Mouse (Mus musculus): Measurements from ENCODE around the gene Skida1. TPM values are rescaled to one million over a fixed set of nuclear protein-coding genes. Genes with fewer than 3 reads are reported as not detected.

The Skida1 gene
- polyA plus RNA-seq, 1 experiment from 2014 or later: 17.9 TPM

DNA sequence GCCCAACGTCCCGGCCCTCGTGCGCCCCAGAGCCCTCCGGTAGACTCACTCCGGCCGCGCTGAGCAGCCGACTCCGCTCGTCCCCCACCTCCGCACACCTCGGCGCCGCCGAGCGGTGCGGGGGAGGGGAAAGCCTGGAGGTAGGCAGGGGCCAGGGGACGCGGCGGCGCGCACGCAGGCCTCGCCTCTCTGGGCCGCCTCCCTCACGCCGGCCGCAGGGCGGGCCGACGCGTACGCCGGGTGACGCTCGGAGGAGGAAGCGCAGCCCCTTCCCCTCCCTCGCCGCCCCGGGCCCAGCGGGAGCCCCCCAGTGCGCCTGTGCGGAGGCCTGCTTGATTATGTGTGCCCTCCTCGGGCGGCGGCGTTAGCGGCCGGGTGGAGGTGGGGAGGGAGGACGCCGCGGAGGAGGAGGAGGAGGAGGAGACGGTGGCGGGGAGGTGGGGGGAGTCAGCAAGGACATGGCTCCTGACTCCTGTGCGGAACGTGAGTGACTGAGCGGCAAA is 15.6 kb upstream of the Skida1 start:
- H3K27ac ChIP-seq: peak overlapping the region; percentile 100
- H3K4me3 ChIP-seq: peak overlapping the region; percentile 79
- 0% methylated on average over 34 of the region's 58 CpGs for WGBS
- peak; percentile 97 for ATAC-seq
- H3K4me2 ChIP-seq: peak overlapping the region; percentile 88
- peaks cover 18% of the 10 kb centered on the region for H3K4me1 ChIP-seq
- peaks cover 7% of the 10 kb centered on the region; the same call in 1 of the 2 replicates for H3K36me3 ChIP-seq (ENCODE audit: poor library complexity, severe bottlenecking)
- H3K27me3 ChIP-seq: no peaks in the 10 kb centered on the region
- H3K9me3 ChIP-seq (replicated peaks): no peaks in the 10 kb centered on the region
- peak overlapping the region; percentile 98 for H3K9ac ChIP-seq

GRCm38 (mm10) chr2:18063763-18064251 is 15.0 kb upstream of the Skida1 start:
- WGBS: under 1% methylated on average over 18 of the region's 18 CpGs
- peak; percentile 72 for ATAC-seq
- H3K4me2 ChIP-seq: peak overlapping the region; percentile 88

DNA sequence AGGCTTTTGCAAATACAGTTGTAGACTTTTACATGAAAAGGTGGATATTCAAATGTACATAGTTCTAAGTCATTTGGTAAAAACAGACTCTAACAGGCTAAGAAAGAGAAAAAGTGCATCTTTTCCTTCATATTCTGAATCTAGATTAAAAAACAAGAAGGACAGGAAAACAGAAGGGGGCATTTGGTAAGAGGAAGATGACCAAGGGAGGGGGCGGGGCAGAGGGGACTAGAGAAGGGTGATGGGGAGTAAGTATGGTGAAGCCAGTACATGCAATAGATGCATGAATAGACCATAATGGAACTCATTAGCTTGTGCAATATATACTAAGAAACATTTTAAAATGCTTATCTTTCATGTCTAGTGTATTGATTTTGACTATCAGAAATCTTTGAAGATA is 11.5 kb upstream of the Skida1 start:
- Histone ChIP-seq H3K9me3 (replicated peaks) (no peaks in the 10 kb centered on the region), H3K27me3 (no peaks in the 10 kb centered on the region)
- ATAC-seq: no peak

More at GRCm38 (mm10) chr2:18063763-18064251, 15.0 kb upstream of the Skida1 start:
- peaks cover 7% of the 10 kb centered on the region; the same call in 1 of the 2 replicates for H3K36me3 ChIP-seq (ENCODE audit: poor library complexity, severe bottlenecking)
- no peaks in the 10 kb centered on the region for H3K27me3 ChIP-seq
- H3K4me1 ChIP-seq: peaks cover 24% of the 10 kb centered on the region
- no peaks in the 10 kb centered on the region for H3K9me3 ChIP-seq (replicated peaks)
- H3K4me3 ChIP-seq: peak overlapping the region; percentile 79
- peak overlapping the region; percentile 100 for H3K27ac ChIP-seq
- H3K9ac ChIP-seq: peak overlapping the region; percentile 98

DNA sequence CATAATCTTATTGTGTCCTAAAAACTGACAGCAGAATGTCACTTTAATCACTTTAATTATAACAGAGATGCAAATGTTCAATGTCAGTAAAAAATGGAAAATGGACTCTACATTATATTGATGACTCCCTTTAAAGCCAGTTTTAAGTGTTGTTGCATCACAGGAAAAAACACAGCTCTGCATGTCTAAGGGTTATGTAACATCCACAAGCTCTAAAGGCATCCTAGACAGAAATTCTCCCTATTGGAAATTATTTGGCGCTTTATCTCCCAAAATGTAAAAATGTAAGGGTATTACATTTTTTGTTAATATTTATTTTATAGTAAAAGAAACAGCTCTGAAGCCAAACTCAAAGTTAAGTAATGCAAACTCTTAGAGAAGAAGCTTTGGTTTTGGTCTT is 11.0 kb upstream of the Skida1 start:
- ATAC-seq: no peak
- 58% methylated on average over 1 of the region's 1 CpGs for WGBS
- Histone ChIP-seq H3K4me3 (no peak overlapping the region), H3K27me3 (no peaks in the 10 kb centered on the region), H3K36me3 (ENCODE audit: poor library complexity, severe bottlenecking) (no peaks in the 10 kb centered on the region), H3K27ac (no peak overlapping the region), H3K4me1 (peaks cover 28% of the 10 kb centered on the region), H3K9ac (no peak overlapping the region), H3K9me3 (replicated peaks) (no peaks in the 10 kb centered on the region), H3K4me2 (no peak overlapping the region)

More for the DNA sequence above, 11.5 kb upstream of the Skida1 start:
- H3K27ac ChIP-seq: no peak overlapping the region
- H3K4me1 ChIP-seq: peaks cover 23% of the 10 kb centered on the region
- H3K4me2 ChIP-seq: no peak overlapping the region
- no peak overlapping the region for H3K9ac ChIP-seq
- no peak overlapping the region for H3K4me3 ChIP-seq
- WGBS: 40% methylated on average over 1 of the region's 1 CpGs
- no peaks in the 10 kb centered on the region for H3K36me3 ChIP-seq (ENCODE audit: poor library complexity, severe bottlenecking)

GRCm38 (mm10) chr2:18059063-18059462 is 10.2 kb upstream of the Skida1 start:
- Histone ChIP-seq H3K9ac (peak overlapping the region; percentile 94), H3K4me2 (peak overlapping the region; percentile 85), H3K4me3 (no peak overlapping the region), H3K27me3 (no peaks in the 10 kb centered on the region), H3K27ac (no peak overlapping the region), H3K36me3 (ENCODE audit: poor library complexity, severe bottlenecking) (no peaks in the 10 kb centered on the region), H3K4me1 (peaks cover 36% of the 10 kb centered on the region), H3K9me3 (replicated peaks) (no peaks in the 10 kb centered on the region)
- no peak for ATAC-seq
- WGBS: 22% methylated on average over 2 of the region's 2 CpGs

- H3K9ac ChIP-seq: peak overlapping the region; percentile 94
- H3K4me1 ChIP-seq: peaks cover 45% of the 10 kb centered on the region
- WGBS: 5% methylated on average over 9 of the region's 9 CpGs
- no peaks in the 10 kb centered on the region for H3K27me3 ChIP-seq
- H3K4me2 ChIP-seq: peak overlapping the region; percentile 85
- H3K9me3 ChIP-seq (replicated peaks): no peaks in the 10 kb centered on the region
- H3K36me3 ChIP-seq (ENCODE audit: poor library complexity, severe bottlenecking): no peaks in the 10 kb centered on the region
- peak overlapping the region; percentile 65 for H3K4me3 ChIP-seq
- H3K27ac ChIP-seq: peak overlapping the region; percentile 100
- no peak for ATAC-seq
Measured at GRCm38 (mm10) chr2:18058146-18058708, 9.4 kb upstream of the Skida1 start.

- Histone ChIP-seq H3K9ac (peak overlapping the region; percentile 94), H3K27ac (peak overlapping the region; percentile 100), H3K4me2 (peak overlapping the region; percentile 85), H3K36me3 (ENCODE audit: poor library complexity, severe bottlenecking) (no peaks in the 10 kb centered on the region), H3K4me1 (peaks cover 46% of the 10 kb centered on the region), H3K27me3 (no peaks in the 10 kb centered on the region), H3K9me3 (replicated peaks) (no peaks in the 10 kb centered on the region), H3K4me3 (peak overlapping the region; percentile 65)
- ATAC-seq: peak; percentile 4; the same call in 1 of the 2 replicates
- WGBS: under 1% methylated on average over 48 of the region's 48 CpGs
Measured at GRCm38 (mm10) chr2:18057336-18058145, 8.7 kb upstream of the Skida1 start.

DNA sequence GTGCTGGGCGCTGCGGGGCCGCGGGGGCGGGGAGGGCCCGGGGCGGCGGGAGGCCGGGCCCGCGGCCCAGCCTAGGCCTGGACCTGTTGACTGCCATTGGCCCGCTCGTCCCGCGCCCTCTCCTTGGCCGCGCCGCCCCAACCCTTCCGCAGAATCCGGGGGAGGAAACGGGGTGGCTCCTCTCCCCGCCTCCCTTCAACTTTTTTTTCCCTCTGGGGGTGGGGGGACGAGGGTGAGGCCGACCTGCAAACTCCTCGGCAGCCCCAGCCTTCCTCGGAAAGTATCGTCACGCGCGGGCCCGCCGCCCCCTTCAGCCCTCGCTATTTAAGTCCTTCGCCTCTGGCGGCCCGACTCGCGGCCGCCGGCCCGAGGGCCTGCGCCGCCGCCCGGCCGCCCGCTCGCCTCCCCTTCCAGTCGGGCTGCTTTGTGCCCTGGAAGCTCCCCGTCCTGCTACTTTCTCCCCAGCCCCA is 8.0 kb upstream of the Skida1 start:
- 0% methylated on average over 28 of the region's 50 CpGs for WGBS
- peak; percentile 93 for ATAC-seq

DNA sequence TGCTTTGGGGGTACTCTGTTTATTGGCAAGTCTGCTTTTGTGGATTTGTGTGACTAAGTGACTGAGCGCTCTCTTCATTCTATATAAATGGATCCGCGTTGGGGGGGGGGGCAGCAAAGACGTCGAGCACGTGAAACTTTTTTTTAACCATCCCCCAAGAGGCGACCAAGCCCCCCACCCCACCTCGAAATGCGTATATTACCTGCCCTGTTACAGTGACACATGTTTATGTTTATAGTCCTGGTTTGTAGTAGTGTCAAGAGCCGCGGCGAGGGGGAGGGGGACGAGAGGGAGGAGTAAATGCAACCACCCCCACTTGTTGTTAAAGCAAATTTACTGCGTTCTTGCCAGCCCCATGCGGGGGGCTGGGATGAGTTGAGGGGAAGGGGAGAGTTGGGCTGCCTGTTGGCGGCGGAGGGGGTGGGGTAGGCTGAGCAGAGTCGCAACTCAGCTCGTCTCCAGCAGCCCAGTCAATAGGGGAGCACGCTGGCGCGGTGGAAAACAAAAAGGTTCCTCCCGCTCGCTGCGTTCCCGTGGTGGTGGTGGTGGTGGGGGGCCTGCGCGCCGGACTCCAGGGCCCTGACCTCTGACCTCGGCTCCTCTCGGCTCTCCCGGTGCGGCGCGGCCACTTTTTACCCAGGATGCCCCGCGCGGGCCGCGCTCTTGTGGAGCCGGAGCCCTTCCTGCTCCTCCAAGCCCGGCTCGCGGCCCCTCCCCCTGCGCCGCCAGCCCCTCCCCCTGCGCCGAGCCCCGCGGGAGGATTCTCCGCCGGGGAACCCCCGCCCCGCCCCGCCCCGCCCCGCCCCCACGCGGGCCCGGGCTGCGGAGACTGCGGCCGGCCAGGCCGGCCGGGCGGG is 7.3 kb upstream of the Skida1 start:
- Histone ChIP-seq H3K9ac (peak overlapping the region; percentile 94), H3K4me1 (peaks cover 56% of the 10 kb centered on the region), H3K4me2 (peak overlapping the region; percentile 85), H3K27ac (peak overlapping the region; percentile 100), H3K36me3 (ENCODE audit: poor library complexity, severe bottlenecking) (no peaks in the 10 kb centered on the region), H3K9me3 (replicated peaks) (no peaks in the 10 kb centered on the region), H3K4me3 (peak overlapping the region; percentile 65), H3K27me3 (no peaks in the 10 kb centered on the region)
- peak; percentile 90 for ATAC-seq
- under 1% methylated on average over 40 of the region's 66 CpGs for WGBS

More for the DNA sequence above, 8.0 kb upstream of the Skida1 start:
- Histone ChIP-seq H3K27me3 (no peaks in the 10 kb centered on the region), H3K4me3 (peak overlapping the region; percentile 65), H3K4me1 (peaks cover 50% of the 10 kb centered on the region), H3K27ac (peak overlapping the region; percentile 100), H3K9me3 (replicated peaks) (no peaks in the 10 kb centered on the region), H3K9ac (peak overlapping the region; percentile 94), H3K36me3 (ENCODE audit: poor library complexity, severe bottlenecking) (no peaks in the 10 kb centered on the region), H3K4me2 (peak overlapping the region; percentile 85)

- WGBS: 2% methylated on average over 20 of the region's 20 CpGs
Measured at GRCm38 (mm10) chr2:18055016-18055928, 6.4 kb upstream of the Skida1 start, which contains the start of gene Mllt10. Gene Mllt10 (plus strand): TSS chr2:18055237.

More at GRCm38 (mm10) chr2:18055016-18055928, 6.4 kb upstream of the Skida1 start, which contains the start of gene Mllt10:
- Histone ChIP-seq H3K4me1 (peaks cover 63% of the 10 kb centered on the region), H3K36me3 (ENCODE audit: poor library complexity, severe bottlenecking) (no peaks in the 10 kb centered on the region), H3K4me2 (peak within 1 kb of the TSS; percentile 85), H3K9me3 (replicated peaks) (no peaks in the 10 kb centered on the region), H3K27ac (peak within 1 kb of the TSS; percentile 100), H3K9ac (peak within 1 kb of the TSS; percentile 94), H3K4me3 (peak within 1 kb of the TSS; percentile 65), H3K27me3 (no peaks in the 10 kb centered on the region)
- ATAC-seq: no peak
